Mouse (Mus musculus) heart, embryonic 15.5 days (tissue): ENCODE results near the gene A630001G21Rik. TPM values are rescaled to one million over a fixed set of nuclear protein-coding genes. Genes with fewer than 3 reads are reported as not detected.
A peak's percentile ranks its signal among the peaks of the same experiment; 100 is the strongest.
"Not testable (repeated sequence)": the region's sequence is repeated elsewhere in the genome, so short reads cannot be mapped to it uniquely, and the experiment has no call there.

Experiments
- ATAC-seq: fragments of 200-750 bp; cut with Nextera tagmentation; replicated peaks from 2 replicates; pipeline ENCODE4 v1.8.0; 2017; ENCODE audit warnings: low read depth, moderate TSS enrichment; ENCODE audit not compliant: insufficient number of reproducible peaks, insufficient read depth, low FRiP score
- H3K27ac ChIP-seq: fragments of 300-500 bp; sonication (generic); 2 replicates; pipeline ENCODE4 v1.5.1; 2015; ENCODE audit warnings: mild to moderate bottlenecking, inconsistent platforms
- H3K27me3 ChIP-seq: fragments of 300-500 bp; sonication (generic); 2 replicates; pipeline ENCODE4 v1.6.1; 2015; ENCODE audit warnings: inconsistent platforms
- H3K36me3 ChIP-seq: fragments of 300-500 bp; sonication (generic); 2 replicates; pipeline ENCODE4 v1.6.1; 2015; ENCODE audit warnings: mild to moderate bottlenecking, inconsistent platforms
- H3K4me1 ChIP-seq: fragments of 300-500 bp; sonication (generic); replicated peaks from 2 replicates; pipeline ENCODE4 v1.6.1; 2015; ENCODE audit warnings: inconsistent platforms
- H3K4me2 ChIP-seq: fragments of 300-500 bp; sonication (generic); 2 replicates; pipeline ENCODE4 v1.6.1; 2015; ENCODE audit warnings: inconsistent platforms, mild to moderate bottlenecking, moderate library complexity
- H3K4me3 ChIP-seq: fragments of 300-500 bp; sonication (generic); 2 replicates; pipeline ENCODE4 v1.5.1; 2015; ENCODE audit warnings: mild to moderate bottlenecking, inconsistent platforms
- H3K9ac ChIP-seq: fragments of 300-500 bp; sonication (generic); 2 replicates; pipeline ENCODE4 v1.6.1; 2015; ENCODE audit warnings: mild to moderate bottlenecking, inconsistent platforms
- H3K9me3 ChIP-seq: fragments of 300-500 bp; sonication (generic); replicated peaks from 2 replicates; pipeline ENCODE4 v1.6.1; 2016; ENCODE audit warnings: inconsistent platforms
- WGBS: fragments of 180-500 bp; shearing (Covaris S2); methylation state at CpG from one replicate; pipeline ENCODE4 v1.1.7; 2015; ENCODE audit warnings: mixed read lengths; 5-methylcytosine and 5-hydroxymethylcytosine counted together
- polyA plus RNA-seq: library from polyadenylated mRNA; unstranded; fragments of >200 nt; fragmentation: Nextera tagmentation; extraction: Ambion mirVana; gene quantifications from 2 replicates; pipeline ENCODE4 v1.2.1, GENCODE M21; 2015

The A630001G21Rik gene
- 1.1 and 1.7 TPM in 2 replicates for polyA plus RNA-seq

GRCm38 (mm10) chr1:85778436-85778835 is at the start of gene A630001G21Rik:
Gene A630001G21Rik, minus strand, starts transcription at chr1:85778643.
- Histone ChIP-seq H3K4me3 (no peak within 1 kb of the TSS), H3K4me2 (no peak within 1 kb of the TSS), H3K4me1 (no peaks in the 10 kb centered on the region), H3K36me3 (no peaks in the 10 kb centered on the region), H3K27me3 (no peaks in the 10 kb centered on the region), H3K9ac (no peak within 1 kb of the TSS), H3K9me3 (no peaks in the 10 kb centered on the region), H3K27ac (no peak within 1 kb of the TSS)
- 91% methylated on average over 4 of the region's 4 CpGs for whole genome bisulfite sequencing
- no peak for ATAC-seq

GRCm38 (mm10) chr1:85827166-85827565 is 48.7 kb upstream of the A630001G21Rik start:
- H3K36me3 ChIP-seq = peaks cover 8% of the 10 kb centered on the region
- H3K4me1 ChIP-seq = peaks cover 19% of the 10 kb centered on the region
- no peaks in the 10 kb centered on the region for H3K27me3 ChIP-seq
- no peak overlapping the region for H3K9ac ChIP-seq
- WGBS = 72% methylated on average over 5 of the region's 5 CpGs
- no peak overlapping the region for H3K27ac ChIP-seq
- ATAC-seq = no peak
- no peak overlapping the region for H3K4me3 ChIP-seq
- no peak overlapping the region for H3K4me2 ChIP-seq
- no peaks in the 10 kb centered on the region for H3K9me3 ChIP-seq

- Histone ChIP-seq H3K27ac (no peak overlapping the region), H3K4me3 (no peak overlapping the region), H3K4me2 (no peak overlapping the region), H3K4me1 (peaks cover 22% of the 10 kb centered on the region), H3K9me3 (no peaks in the 10 kb centered on the region), H3K36me3 (peaks cover 14% of the 10 kb centered on the region), H3K27me3 (no peaks in the 10 kb centered on the region), H3K9ac (no peak overlapping the region)
- 55% methylated on average over 3 of the region's 3 CpGs for WGBS
- no peak for ATAC-seq
Measured at GRCm38 (mm10) chr1:85824905-85825304, 46.5 kb upstream of the A630001G21Rik start.

- Histone ChIP-seq H3K9me3 (no peaks in the 10 kb centered on the region), H3K27me3 (no peaks in the 10 kb centered on the region), H3K36me3 (peaks cover 32% of the 10 kb centered on the region), H3K4me2 (peak overlapping the region; percentile 28), H3K4me3 (no peak overlapping the region), H3K27ac (peak overlapping the region; percentile 78), H3K9ac (no peak overlapping the region), H3K4me1 (peaks cover 22% of the 10 kb centered on the region)
- ATAC-seq = no peak
- 50% methylated on average over 8 of the region's 8 CpGs for WGBS
Measured at GRCm38 (mm10) chr1:85822239-85822638, 43.8 kb upstream of the A630001G21Rik start.

GRCm38 (mm10) chr1:85819695-85820094 is 41.3 kb upstream of the A630001G21Rik start:
- WGBS = 98% methylated on average over 1 of the region's 1 CpGs
- no peak overlapping the region for H3K9ac ChIP-seq
- H3K4me2 ChIP-seq = no peak overlapping the region
- no peak overlapping the region for H3K27ac ChIP-seq
- H3K36me3 ChIP-seq = peaks cover 30% of the 10 kb centered on the region
- H3K4me1 ChIP-seq = peaks cover 25% of the 10 kb centered on the region
- no peak overlapping the region for H3K4me3 ChIP-seq
- no peak for ATAC-seq
- no peaks in the 10 kb centered on the region for H3K9me3 ChIP-seq
- no peaks in the 10 kb centered on the region for H3K27me3 ChIP-seq

- no peak overlapping the region for H3K4me3 ChIP-seq
- H3K4me1 ChIP-seq = peaks cover 28% of the 10 kb centered on the region
- no peaks in the 10 kb centered on the region for H3K9me3 ChIP-seq
- H3K4me2 ChIP-seq = no peak overlapping the region
- no peak overlapping the region for H3K27ac ChIP-seq
- no peak for ATAC-seq
- H3K27me3 ChIP-seq = no peaks in the 10 kb centered on the region
- WGBS = 87% methylated on average over 6 of the region's 6 CpGs
- no peak overlapping the region for H3K9ac ChIP-seq
- peaks cover 26% of the 10 kb centered on the region for H3K36me3 ChIP-seq
Measured at GRCm38 (mm10) chr1:85818121-85818520, 39.7 kb upstream of the A630001G21Rik start.

GRCm38 (mm10) chr1:85814213-85814612 is 35.8 kb upstream of the A630001G21Rik start:
- not testable (repeated sequence) for H3K4me2 ChIP-seq, H3K27me3 ChIP-seq, H3K9ac ChIP-seq, ATAC-seq, H3K27ac ChIP-seq, H3K9me3 ChIP-seq, H3K4me3 ChIP-seq
- peaks cover 43% of the 10 kb centered on the region for H3K4me1 ChIP-seq
- H3K36me3 ChIP-seq = peaks cover 12% of the 10 kb centered on the region

- H3K9ac ChIP-seq = no peak overlapping the region
- H3K36me3 ChIP-seq = no peaks in the 10 kb centered on the region
- no peak overlapping the region for H3K4me2 ChIP-seq
- H3K9me3 ChIP-seq = no peaks in the 10 kb centered on the region
- H3K27ac ChIP-seq = peak overlapping the region; percentile 70
- no peaks in the 10 kb centered on the region for H3K27me3 ChIP-seq
- WGBS = 82% methylated on average over 2 of the region's 2 CpGs
- no peak overlapping the region for H3K4me3 ChIP-seq
- no peak for ATAC-seq
- H3K4me1 ChIP-seq = peaks cover 46% of the 10 kb centered on the region
Measured at GRCm38 (mm10) chr1:85810787-85811186, 32.3 kb upstream of the A630001G21Rik start.

GRCm38 (mm10) chr1:85810343-85810742 is 31.9 kb upstream of the A630001G21Rik start:
- Histone ChIP-seq H3K27ac (peak overlapping the region; percentile 73), H3K4me1 (peaks cover 46% of the 10 kb centered on the region), H3K9ac (no peak overlapping the region), H3K4me3 (no peak overlapping the region), H3K36me3 (no peaks in the 10 kb centered on the region), H3K9me3 (no peaks in the 10 kb centered on the region), H3K27me3 (no peaks in the 10 kb centered on the region), H3K4me2 (no peak overlapping the region)
- WGBS = 44% methylated on average over 2 of the region's 2 CpGs
- ATAC-seq = no peak

- no peak overlapping the region for H3K9ac ChIP-seq
- no peaks in the 10 kb centered on the region for H3K27me3 ChIP-seq
- 56% methylated on average over 4 of the region's 4 CpGs for WGBS
- H3K36me3 ChIP-seq = no peaks in the 10 kb centered on the region
- H3K4me3 ChIP-seq = no peak overlapping the region
- H3K9me3 ChIP-seq = no peaks in the 10 kb centered on the region
- H3K4me2 ChIP-seq = no peak overlapping the region
- peak overlapping the region; percentile 73; the same call in 1 of the 2 replicates for H3K27ac ChIP-seq
- ATAC-seq = no peak
- peaks cover 48% of the 10 kb centered on the region for H3K4me1 ChIP-seq
Measured at GRCm38 (mm10) chr1:85809256-85809655, 30.8 kb upstream of the A630001G21Rik start.

GRCm38 (mm10) chr1:85804551-85804950 is 26.1 kb upstream of the A630001G21Rik start:
- no peaks in the 10 kb centered on the region for H3K27me3 ChIP-seq
- H3K36me3 ChIP-seq = no peaks in the 10 kb centered on the region
- no peak overlapping the region for H3K9ac ChIP-seq
- ATAC-seq = no peak
- no peak overlapping the region for H3K4me3 ChIP-seq
- peaks cover 17% of the 10 kb centered on the region for H3K4me1 ChIP-seq
- H3K4me2 ChIP-seq = no peak overlapping the region
- no peak overlapping the region for H3K27ac ChIP-seq
- no peaks in the 10 kb centered on the region for H3K9me3 ChIP-seq
- WGBS = 83% methylated on average over 8 of the region's 8 CpGs

GRCm38 (mm10) chr1:85802517-85802916 is 24.1 kb upstream of the A630001G21Rik start:
- no peak for ATAC-seq
- Histone ChIP-seq H3K27me3 (no peaks in the 10 kb centered on the region), H3K4me3 (no peak overlapping the region), H3K9me3 (no peaks in the 10 kb centered on the region), H3K27ac (no peak overlapping the region), H3K36me3 (no peaks in the 10 kb centered on the region), H3K4me1 (peaks cover 15% of the 10 kb centered on the region), H3K9ac (no peak overlapping the region), H3K4me2 (no peak overlapping the region)
- 89% methylated on average over 1 of the region's 1 CpGs for WGBS
